Mouse (Mus musculus) urinary bladder, postnatal 4 days (tissue): ENCODE results near the gene Tubg1.
"Not testable (repeated sequence)": the region's sequence is repeated elsewhere in the genome, so short reads cannot be mapped to it uniquely, and the experiment has no call there.

Experiments used
- DNase-seq, 2 experiments: peaks; one replicate each; pipeline ENCODE4 v3.0.0; 2021 to 2022; ENCODE audit warnings: low spot score in 2 of 2

Tubg1 gene

GRCm38 (mm10) chr11:101140164-101140819 is 20.6 kb downstream of the Tubg1 start:
- no peak for DNase-seq

GRCm38 (mm10) chr11:101141088-101141487 is 21.4 kb downstream of the Tubg1 start:
- DNase-seq = no peak

- no peak for DNase-seq
Measured at GRCm38 (mm10) chr11:101142215-101142967, 22.7 kb downstream of the Tubg1 start.

- no peak for DNase-seq
Measured at GRCm38 (mm10) chr11:101143338-101144225, 23.8 kb downstream of the Tubg1 start.

GRCm38 (mm10) chr11:101146377-101146776 is 26.6 kb downstream of the Tubg1 start:
- no peak for DNase-seq

- no peak for DNase-seq
Measured at GRCm38 (mm10) chr11:101148751-101149150, 29.0 kb downstream of the Tubg1 start.

GRCm38 (mm10) chr11:101149178-101150105 is 29.7 kb downstream of the Tubg1 start:
- DNase-seq = peak in 1 of 2 experiments; percentile 55

- no peak for DNase-seq
Measured at GRCm38 (mm10) chr11:101151063-101151462, 31.3 kb downstream of the Tubg1 start.

GRCm38 (mm10) chr11:101152825-101153224 is 33.1 kb downstream of the Tubg1 start:
- no peak for DNase-seq

- DNase-seq = no peak
Measured at GRCm38 (mm10) chr11:101154648-101155047, 34.9 kb downstream of the Tubg1 start.

- DNase-seq = no peak
Measured at GRCm38 (mm10) chr11:101155151-101155550, 35.4 kb downstream of the Tubg1 start.

- peak in 1 of 2 experiments; percentile 43 for DNase-seq
Measured at GRCm38 (mm10) chr11:101155728-101156371, 36.1 kb downstream of the Tubg1 start, which contains the start of gene Tubg2. Tubg2 (plus strand) TSS chr11:101155907.

GRCm38 (mm10) chr11:101160151-101160550 is 40.4 kb downstream of the Tubg1 start:
- not testable (repeated sequence) for DNase-seq

- not testable (repeated sequence) for DNase-seq
Measured at GRCm38 (mm10) chr11:101160981-101161505, 41.3 kb downstream of the Tubg1 start.

GRCm38 (mm10) chr11:101161551-101161950 is 41.8 kb downstream of the Tubg1 start:
- DNase-seq = no peak

- peak in 1 of 2 experiments; percentile 21 for DNase-seq
Measured at GRCm38 (mm10) chr11:101162301-101162700, 42.6 kb downstream of the Tubg1 start.

GRCm38 (mm10) chr11:101162772-101163171 is 43.0 kb downstream of the Tubg1 start:
- DNase-seq = peak in 1 of 2 experiments; percentile 71

- DNase-seq = peak in 1 of 2 experiments; percentile 18
Measured at GRCm38 (mm10) chr11:101163476-101164350, 44.0 kb downstream of the Tubg1 start.

GRCm38 (mm10) chr11:101164351-101164665 is 44.6 kb downstream of the Tubg1 start:
- no peak for DNase-seq
